Mouse (Mus musculus): Measurements from ENCODE around the gene Epha1. TPM values are rescaled to one million over a fixed set of nuclear protein-coding genes. Genes with fewer than 3 reads are reported as not detected.

The Epha1 gene
- total and polyA plus RNA-seq, 3 experiments: not detected

- Histone ChIP-seq H3K9me3 (replicated peaks; ENCODE audit: low read length) (no peaks in the 10 kb centered on the region), H3K36me3 (replicated peaks in 1 of 2; ENCODE audit: control insufficient read depth in 1 of 2, insufficient read depth in 1 of 2, low read length in 1 of 2) (no peaks in the 10 kb centered on the region), H3K27me3 (replicated peaks) (no peaks in the 10 kb centered on the region), H3K79me2 (replicated peaks; ENCODE audit: control insufficient read depth, extremely low read depth, insufficient read depth, poor library complexity, severe bottlenecking) (no peaks in the 10 kb centered on the region), H3K4me3 (replicated peaks in 1 of 3; ENCODE audit: low read depth in 2 of 3, low read length in 2 of 3, poor library complexity in 1 of 3) (no peak overlapping the region), H3K4me2 (ENCODE audit: insufficient read depth, low read depth, poor library complexity, severe bottlenecking) (no peak overlapping the region), H3K4me1 (ENCODE audit: control insufficient read depth in 1 of 2, insufficient read depth in 2 of 2) (peaks cover 0 to 8% of the 10 kb centered on the region in 2 experiments; a peak in 2 of 4 replicates), H3K9ac (ENCODE audit: insufficient read depth, low read depth) (no peak overlapping the region), H3K27ac (ENCODE audit: insufficient read depth, low read depth) (no peak overlapping the region)
- in situ Hi-C loops (cut with MboI; ENCODE audit: low pct_ligation_motif_present, low pct_unique_long_range_greater_than_20kb, low sequenced_read_pairs) (no loop called here), dilution Hi-C loops (cut with MboI; ENCODE audit: extremely low pct_ligation_motif_present, extremely low pct_unique_long_range_greater_than_20kb, low sequenced_read_pairs) (no loop called here)
- no peak for TF ChIP-seq RAD21 (IDR thresholded peaks at IDR 0.05; ENCODE audit: low read depth, low read length)
- TF ChIP-seq NELFE (IDR thresholded peaks at IDR 0.05; ENCODE audit: low read depth, low read length): no peak
- TF ChIP-seq PAX5 (IDR thresholded peaks at IDR 0.05; ENCODE audit: low read length): no peak
- no peak for TF ChIP-seq ZNF384 (IDR thresholded peaks at IDR 0.05; ENCODE audit: low read depth, low read length)
- TF ChIP-seq ETS1 (conservative IDR thresholded peaks at IDR 0.05; ENCODE audit: low read depth, low read length): no peak
- TF ChIP-seq SMC3 (IDR thresholded peaks at IDR 0.05; ENCODE audit: low read depth, low read length): no peak
- TF ChIP-seq MXI1 (IDR thresholded peaks at IDR 0.05; ENCODE audit: low read depth, low read length): no peak
- no peak for TF ChIP-seq POLR2A (IDR thresholded peaks at IDR 0.05; ENCODE audit: low read depth, low read length)
- no peak for TF ChIP-seq CHD1 (IDR thresholded peaks at IDR 0.05; ENCODE audit: low read depth, low read length)
- TF ChIP-seq UBTF (IDR thresholded peaks at IDR 0.05; ENCODE audit: low read depth, low read length): no peak
- DNase-seq (ENCODE audit: extremely low read depth): no peak
Observed at GRCm38 (mm10) chr6:42381221-42381620, 8.2 kb upstream of the Epha1 start.

GRCm38 (mm10) chr6:42380416-42381144 is 7.5 kb upstream of the Epha1 start:
- H3K4me1 ChIP-seq (ENCODE audit: control insufficient read depth in 1 of 2, insufficient read depth in 2 of 2): peaks cover 0 to 14% of the 10 kb centered on the region in 2 experiments; a peak in 2 of 4 replicates
- in situ Hi-C loops (cut with MboI; ENCODE audit: low pct_ligation_motif_present, low pct_unique_long_range_greater_than_20kb, low sequenced_read_pairs) (no loop called here), dilution Hi-C loops (cut with MboI; ENCODE audit: extremely low pct_ligation_motif_present, extremely low pct_unique_long_range_greater_than_20kb, low sequenced_read_pairs) (no loop called here)
- DNase-seq (ENCODE audit: extremely low read depth): peak; percentile 31
- no peak overlapping the region for H3K9ac ChIP-seq (ENCODE audit: insufficient read depth, low read depth)
- TF ChIP-seq ZMIZ1 (IDR thresholded peaks at IDR 0.05; ENCODE audit: low read depth, low read length) (no peak), RAD21 (IDR thresholded peaks at IDR 0.05; ENCODE audit: low read depth, low read length) (peak; percentile 66), CTCF (conservative IDR thresholded peaks at IDR 0.05 in 1 of 2, IDR thresholded peaks at IDR 0.05 in 1 of 2; ENCODE audit: low read depth in 2 of 2, low read length in 2 of 2) (peak; percentile 81 to 84; a peak in 3 of 4 replicates), SMC3 (IDR thresholded peaks at IDR 0.05; ENCODE audit: low read depth, low read length) (peak; percentile 77)
- no peak overlapping the region for H3K4me2 ChIP-seq (ENCODE audit: insufficient read depth, low read depth, poor library complexity, severe bottlenecking)
- H3K4me3 ChIP-seq (replicated peaks in 1 of 3; ENCODE audit: low read depth in 2 of 3, low read length in 2 of 3, poor library complexity in 1 of 3): no peak overlapping the region
- no peaks in the 10 kb centered on the region for H3K79me2 ChIP-seq (replicated peaks; ENCODE audit: control insufficient read depth, extremely low read depth, insufficient read depth, poor library complexity, severe bottlenecking)
- no peak overlapping the region for H3K27ac ChIP-seq (ENCODE audit: insufficient read depth, low read depth)
- no peaks in the 10 kb centered on the region for H3K36me3 ChIP-seq (replicated peaks in 1 of 2; ENCODE audit: control insufficient read depth in 1 of 2, insufficient read depth in 1 of 2, low read length in 1 of 2)
- no peaks in the 10 kb centered on the region for H3K9me3 ChIP-seq (replicated peaks; ENCODE audit: low read length)
- H3K27me3 ChIP-seq (replicated peaks): no peaks in the 10 kb centered on the region

- Histone ChIP-seq H3K4me2 (ENCODE audit: insufficient read depth, low read depth, poor library complexity, severe bottlenecking) (no peak overlapping the region), H3K4me3 (replicated peaks in 1 of 3; ENCODE audit: low read depth in 2 of 3, low read length in 2 of 3, poor library complexity in 1 of 3) (no peak overlapping the region), H3K27me3 (replicated peaks) (no peaks in the 10 kb centered on the region), H3K79me2 (replicated peaks; ENCODE audit: control insufficient read depth, extremely low read depth, insufficient read depth, poor library complexity, severe bottlenecking) (no peaks in the 10 kb centered on the region), H3K27ac (ENCODE audit: insufficient read depth, low read depth) (no peak overlapping the region), H3K36me3 (replicated peaks in 1 of 2; ENCODE audit: control insufficient read depth in 1 of 2, insufficient read depth in 1 of 2, low read length in 1 of 2) (no peaks in the 10 kb centered on the region), H3K9me3 (replicated peaks; ENCODE audit: low read length) (no peaks in the 10 kb centered on the region), H3K9ac (ENCODE audit: insufficient read depth, low read depth) (no peak overlapping the region), H3K4me1 (ENCODE audit: control insufficient read depth in 1 of 2, insufficient read depth in 2 of 2) (peaks cover 0 to 17% of the 10 kb centered on the region in 2 experiments; a peak in 2 of 4 replicates)
- dilution Hi-C loops (cut with MboI; ENCODE audit: extremely low pct_ligation_motif_present, extremely low pct_unique_long_range_greater_than_20kb, low sequenced_read_pairs) (no loop called here), in situ Hi-C loops (cut with MboI; ENCODE audit: low pct_ligation_motif_present, low pct_unique_long_range_greater_than_20kb, low sequenced_read_pairs) (no loop called here)
- DNase-seq (ENCODE audit: extremely low read depth): no peak
- no peak for TF ChIP-seq SMC3 (IDR thresholded peaks at IDR 0.05; ENCODE audit: low read depth, low read length)
- no peak for TF ChIP-seq RCOR1 (conservative IDR thresholded peaks at IDR 0.05; ENCODE audit: low read depth, low read length)
- TF ChIP-seq JUN (IDR thresholded peaks at IDR 0.05; ENCODE audit: insufficient read depth, low read depth, low read length): no peak
- TF ChIP-seq CTCF (conservative IDR thresholded peaks at IDR 0.05 in 1 of 2, IDR thresholded peaks at IDR 0.05 in 1 of 2; ENCODE audit: low read depth in 2 of 2, low read length in 2 of 2): no peak
- TF ChIP-seq UBTF (IDR thresholded peaks at IDR 0.05; ENCODE audit: low read depth, low read length): no peak
- no peak for TF ChIP-seq JUND (conservative IDR thresholded peaks at IDR 0.05; ENCODE audit: low read depth, low read length)
- TF ChIP-seq ELF1 (IDR thresholded peaks at IDR 0.05; ENCODE audit: low read depth, low read length): no peak
- TF ChIP-seq ZC3H11A (IDR thresholded peaks at IDR 0.05; ENCODE audit: low read depth, low read length): no peak
- no peak for TF ChIP-seq POLR2A (IDR thresholded peaks at IDR 0.05; ENCODE audit: low read depth, low read length)
- TF ChIP-seq MXI1 (IDR thresholded peaks at IDR 0.05; ENCODE audit: low read depth, low read length): no peak
- TF ChIP-seq USF1 (IDR thresholded peaks at IDR 0.05; ENCODE audit: low read depth, low read length): no peak
- TF ChIP-seq PAX5 (IDR thresholded peaks at IDR 0.05; ENCODE audit: low read length): no peak
- no peak for TF ChIP-seq BHLHE40 (IDR thresholded peaks at IDR 0.05; ENCODE audit: low read depth, low read length)
- no peak for TF ChIP-seq ZKSCAN1 (IDR thresholded peaks at IDR 0.05; ENCODE audit: borderline replicate concordance, low read depth, low read length)
- no peak for TF ChIP-seq E2F4 (IDR thresholded peaks at IDR 0.05; ENCODE audit: insufficient replicate concordance, low read depth, low read length)
- no peak for TF ChIP-seq MEF2A (IDR thresholded peaks at IDR 0.05; ENCODE audit: borderline replicate concordance, low read depth, low read length)
- no peak for TF ChIP-seq ZNF384 (IDR thresholded peaks at IDR 0.05; ENCODE audit: low read depth, low read length)
- TF ChIP-seq USF2 (conservative IDR thresholded peaks at IDR 0.05; ENCODE audit: low read depth, low read length): no peak
Observed at GRCm38 (mm10) chr6:42379551-42379950, 6.5 kb upstream of the Epha1 start.

Measured in CH12.LX (cell line).